ENCODE assay signal across 25 mouse cellular contexts in the genomic region with DNA sequence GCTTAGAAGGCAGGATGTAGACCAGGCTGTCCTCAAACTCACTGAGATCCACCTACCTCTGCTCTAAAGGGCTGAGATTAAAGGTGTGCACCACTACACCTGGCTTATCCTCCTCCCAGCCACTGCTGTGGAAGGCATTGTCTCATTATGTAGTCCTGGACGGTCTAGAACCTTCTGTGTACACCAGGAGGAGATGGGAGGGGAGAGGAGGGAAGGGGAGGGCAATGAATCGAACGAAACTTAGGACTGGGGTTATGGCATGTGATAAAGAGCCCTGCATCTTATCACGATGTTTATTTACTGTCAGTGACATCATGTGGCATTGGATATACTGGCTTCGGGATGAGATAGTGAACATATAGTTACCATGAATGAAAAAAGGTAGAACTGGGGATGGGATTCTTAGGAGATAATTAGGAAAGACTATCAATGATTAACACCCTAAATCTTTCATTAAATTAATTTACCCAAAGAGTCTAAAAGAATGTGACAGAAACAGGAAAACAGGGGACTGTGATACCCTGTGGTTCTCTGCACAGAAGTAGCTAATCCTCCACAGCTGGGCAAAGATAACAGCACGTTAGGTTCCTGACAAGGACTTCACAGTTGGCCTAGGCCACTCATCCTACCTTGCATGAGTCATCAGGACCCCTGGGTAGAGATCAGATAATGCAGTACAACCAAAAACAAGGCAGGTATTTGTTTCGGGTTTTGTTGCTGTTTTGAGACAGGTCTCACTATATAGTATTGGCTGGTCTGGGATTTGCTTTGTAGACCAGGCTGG. TPM values are rescaled to one million over a fixed set of nuclear protein-coding genes. Genes with fewer than 3 reads are reported as not detected.
DNase-seq lines count a peak whose midpoint lies in the region; ATAC-seq lines count a peak whose summit lies in the region.
"Had no signal": no experiment of that assay in that cellular context is flagged by ENCODE, and none has a peak within 500 bp of the region (broad histone marks: within the 10 kb centered on the region; RNA-seq: fewer than 3 reads in every experiment).

No protein-coding gene starts in this region.

- WGBS in liver, embryonic 15.5 days (ENCODE audit: insufficient replicate concordance): 29% methylated on average over 7 of the region's 7 CpGs

- 0 out of 2 replicates have a peak overlapping the region, but pooled peaks have one; percentile 3 for H3K27ac ChIP-seq in liver, embryonic 15.5 days (replicated peaks)
- H3K27ac ChIP-seq: embryonic facial prominence, embryonic 15.5 days; gastrocnemius, adult 2 months; hindbrain, embryonic 10.5 days; intestine, embryonic 15.5 days; midbrain, embryonic 13.5 days had no signal

- H3K4me3 ChIP-seq in liver, embryonic 15.5 days (replicated peaks): no peak overlapping the region
- H3K4me3 ChIP-seq: embryonic facial prominence, embryonic 15.5 days; gastrocnemius, adult 2 months; hindbrain, embryonic 10.5 days; intestine, embryonic 15.5 days; midbrain, embryonic 13.5 days had no signal

- intact Hi-C loops in heart, postnatal 25 days (cut with DNase I): no loop called here

- H3K36me3 ChIP-seq in liver, embryonic 15.5 days (replicated peaks): peaks cover 83% of the 10 kb centered on the region

- H3K9ac ChIP-seq in liver, embryonic 15.5 days: no peak overlapping the region
- H3K9ac ChIP-seq: embryonic facial prominence, embryonic 15.5 days; intestine, embryonic 15.5 days; midbrain, embryonic 13.5 days had no signal

- H3K4me1 ChIP-seq in liver, embryonic 15.5 days (replicated peaks): peaks cover 10% of the 10 kb centered on the region
- H3K4me1 ChIP-seq: embryonic facial prominence, embryonic 15.5 days; hindbrain, embryonic 10.5 days; intestine, embryonic 15.5 days; midbrain, embryonic 13.5 days had no signal

- H3K4me2 ChIP-seq in liver, embryonic 15.5 days: no peak overlapping the region
- H3K4me2 ChIP-seq: embryonic facial prominence, embryonic 15.5 days; intestine, embryonic 15.5 days; midbrain, embryonic 13.5 days had no signal

- H3K9me3 ChIP-seq in liver, embryonic 15.5 days (replicated peaks): no peaks in the 10 kb centered on the region
- H3K9me3 ChIP-seq: embryonic facial prominence, embryonic 15.5 days; hindbrain, embryonic 10.5 days; intestine, embryonic 15.5 days; midbrain, embryonic 13.5 days had no signal

- no peaks in the 10 kb centered on the region for H3K27me3 ChIP-seq in liver, embryonic 15.5 days
- H3K27me3 ChIP-seq: embryonic facial prominence, embryonic 15.5 days; intestine, embryonic 15.5 days; midbrain, embryonic 13.5 days had no signal

- ATAC-seq in common myeloid progenitor, adult 5-6 weeks (replicated peaks; ENCODE audit: low read depth, poor library complexity, severe bottlenecking): 0 out of 2 replicates have a peak, but pooled peaks have one; percentile 58
- ATAC-seq in liver, embryonic 15.5 days (ENCODE audit: insufficient read depth): peak; percentile 77
- ATAC-seq: forebrain, embryonic 14.5 days; hindbrain, embryonic 16.5 days; intestine, embryonic 15.5 days; midbrain, embryonic 13.5 days had no signal

- peak; percentile 74 for DNase-seq in heart, adult 11 months
- no peak for DNase-seq in heart, postnatal 25 days (ENCODE audit: low spot score)
- DNase-seq in neural tube, embryonic 10.5 days (ENCODE audit: extremely low spot score, low spot score): no peak
- DNase-seq in adrenal gland, adult 18-20 months (ENCODE audit: low spot score in 2 of 2): no peak
- DNase-seq in cerebellum, adult 18-20 months: no peak
- DNase-seq: adrenal gland, postnatal 14 days; cerebellum, adult 11 months; cerebellum, postnatal 14 days; gastrocnemius, adult 2 months; kidney, adult 8-10 months; kidney, postnatal 10 days; lung, adult 18-20 months; lung, postnatal 10 days; spleen, adult 18-20 months had no signal

RNA-seq across cellular contexts. Expression of gene Rfc1, which starts 37.1 kb away (rescaled TPM):
- total RNA-seq in heart, postnatal 25 days (2021): 10 to 100 TPM; 27.5 to 30.4 TPM
- total RNA-seq in common myeloid progenitor, adult 5-6 weeks (2017): 122 and 172 TPM in 2 replicates
- polyA plus RNA-seq in liver, embryonic 15.5 days (2015; fragmentation: Nextera tagmentation; extraction: Ambion mirVana): 25.7 and 34.8 TPM in 2 replicates
- total RNA-seq in adrenal gland, adult 18-20 months (2021): 10 to 100 TPM; 31.3 to 43.8 TPM

RNA-seq across cellular contexts. Expression of gene Klb, which starts 49.8 kb away (rescaled TPM):
- total RNA-seq in heart, postnatal 25 days (2021): under 1 TPM in 1 of 2 experiments, not detected in 1; 0.31 TPM
- not detected in 2 replicates for total RNA-seq in common myeloid progenitor, adult 5-6 weeks (2017)
- 12.1 and 13.5 TPM in 2 replicates for polyA plus RNA-seq in liver, embryonic 15.5 days (2015; fragmentation: Nextera tagmentation; extraction: Ambion mirVana)
- total RNA-seq in adrenal gland, adult 18-20 months (2021): 10 to 100 TPM in 1 of 2 experiments, 1 to 10 TPM in 1; 8.6 to 15.3 TPM
- total RNA-seq: megakaryocyte, adult 5-6 weeks; monocyte, adult 5-6 weeks had no signal
- polyA plus RNA-seq: embryonic facial prominence, embryonic 15.5 days; forebrain, embryonic 14.5 days; heart, embryonic 16.5 days; hindbrain, embryonic 10.5 days had no signal
